Mouse (Mus musculus) E14TG2a.4 (cell line): ENCODE data around the gene Tnfrsf11a.
A peak's percentile ranks its signal among the peaks of the same experiment; 100 is the strongest.
"Not testable (repeated sequence)": the region's sequence is repeated elsewhere in the genome, so short reads cannot be mapped to it uniquely, and the experiment has no call there.

ENCODE experiments used
- H3K27me3 ChIP-seq: 2 replicates; pipeline ENCODE4 v1.6.1; 2014; ENCODE audit warnings: low read length, control low read depth; ENCODE audit not compliant: insufficient read depth
- H3K36me3 ChIP-seq: 2 replicates; pipeline ENCODE4 v1.6.1; 2014; ENCODE audit warnings: low read length, control low read depth; ENCODE audit not compliant: insufficient read depth
- H3K4me1 ChIP-seq: replicated peaks from 2 replicates; pipeline ENCODE4 v1.6.1; 2014; ENCODE audit warnings: low read depth, low read length, control low read depth
- H3K4me3 ChIP-seq: replicated peaks from 2 replicates; pipeline ENCODE4 v1.5.1; 2014; ENCODE audit warnings: mild to moderate bottlenecking, low read length
- H3K9me3 ChIP-seq: 2 replicates; pipeline ENCODE4 v1.6.1; 2014; ENCODE audit warnings: low read length, control low read depth
- CTCF ChIP-seq: conservative IDR thresholded peaks from 2 replicates; pipeline ENCODE4 v1.5.1; 2014; ENCODE audit warnings: low read length
- NANOG ChIP-seq: IDR thresholded peaks from 2 replicates; pipeline ENCODE4 v1.6.1; 2014; ENCODE audit warnings: borderline replicate concordance, low read length, mixed read lengths
- POU5F1 ChIP-seq: IDR thresholded peaks from 2 replicates; pipeline ENCODE4 v1.6.1; 2014; ENCODE audit warnings: low read length, borderline replicate concordance

The Tnfrsf11a gene

GRCm38 (mm10) chr1:105800570-105800969 lies 20.1 kb downstream of the Tnfrsf11a start:
- H3K9me3 ChIP-seq = no peaks in the 10 kb centered on the region
- no peak overlapping the region for H3K4me3 ChIP-seq
- no peaks in the 10 kb centered on the region; the same call in 1 of the 2 replicates for H3K27me3 ChIP-seq
- no peak for TF ChIP-seq NANOG
- no peaks in the 10 kb centered on the region for H3K4me1 ChIP-seq
- H3K36me3 ChIP-seq = no peaks in the 10 kb centered on the region

DNA sequence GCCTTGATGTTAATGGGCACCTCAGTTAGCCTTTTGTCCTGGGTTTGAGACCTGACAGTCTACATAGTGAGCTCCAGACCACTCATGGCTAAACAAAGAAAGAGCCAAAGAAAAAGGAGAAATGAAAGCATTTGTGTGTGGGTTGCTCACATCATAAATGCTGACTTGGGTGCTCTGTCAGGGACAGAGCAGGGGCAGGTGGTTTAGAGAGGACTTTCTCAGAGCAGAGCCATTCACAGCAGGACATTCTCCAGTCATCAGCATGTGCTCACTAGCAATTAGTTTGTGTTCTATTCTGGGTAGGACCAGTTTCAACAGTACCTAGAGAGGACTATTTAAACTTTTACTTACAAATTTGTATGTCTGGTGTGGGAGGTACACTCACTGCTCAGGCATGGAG lies 20.7 kb downstream of the Tnfrsf11a start:
- Histone ChIP-seq H3K4me3 (no peak overlapping the region), H3K9me3 (no peaks in the 10 kb centered on the region), H3K4me1 (no peaks in the 10 kb centered on the region), H3K27me3 (no peaks in the 10 kb centered on the region; the same call in 1 of the 2 replicates), H3K36me3 (no peaks in the 10 kb centered on the region)
- TF ChIP-seq CTCF (no peak), POU5F1 (no peak), NANOG (no peak)

- no peaks in the 10 kb centered on the region for H3K36me3 ChIP-seq
- H3K4me1 ChIP-seq = no peaks in the 10 kb centered on the region
- H3K9me3 ChIP-seq = no peaks in the 10 kb centered on the region
- H3K4me3 ChIP-seq = no peak overlapping the region
- TF ChIP-seq POU5F1 (no peak), NANOG (no peak), CTCF (no peak)
- no peaks in the 10 kb centered on the region; the same call in 1 of the 2 replicates for H3K27me3 ChIP-seq
These were observed 22.4 kb downstream of the Tnfrsf11a start for GRCm38 (mm10) chr1:105802941-105803340.

- no peaks in the 10 kb centered on the region for H3K9me3 ChIP-seq
- H3K4me3 ChIP-seq = no peak overlapping the region
- TF ChIP-seq NANOG (no peak), CTCF (no peak), POU5F1 (no peak)
- no peaks in the 10 kb centered on the region for H3K36me3 ChIP-seq
- no peaks in the 10 kb centered on the region; the same call in 1 of the 2 replicates for H3K27me3 ChIP-seq
- no peaks in the 10 kb centered on the region for H3K4me1 ChIP-seq
These were observed 23.8 kb downstream of the Tnfrsf11a start for GRCm38 (mm10) chr1:105804285-105804684.

- H3K9me3 ChIP-seq = no peaks in the 10 kb centered on the region
- H3K4me1 ChIP-seq = no peaks in the 10 kb centered on the region
- H3K27me3 ChIP-seq = no peaks in the 10 kb centered on the region
- H3K4me3 ChIP-seq = no peak overlapping the region
- no peaks in the 10 kb centered on the region for H3K36me3 ChIP-seq
- TF ChIP-seq POU5F1 = no peak
- TF ChIP-seq CTCF = no peak
- no peak for TF ChIP-seq NANOG
These were observed 25.0 kb downstream of the Tnfrsf11a start for GRCm38 (mm10) chr1:105805565-105805964.

- Histone ChIP-seq H3K27me3 (no peaks in the 10 kb centered on the region), H3K9me3 (no peaks in the 10 kb centered on the region), H3K4me1 (no peaks in the 10 kb centered on the region), H3K36me3 (no peaks in the 10 kb centered on the region), H3K4me3 (no peak overlapping the region)
- TF ChIP-seq NANOG = no peak
- no peak for TF ChIP-seq POU5F1
- no peak for TF ChIP-seq CTCF
These were observed 26.7 kb downstream of the Tnfrsf11a start for GRCm38 (mm10) chr1:105807028-105807722.

DNA sequence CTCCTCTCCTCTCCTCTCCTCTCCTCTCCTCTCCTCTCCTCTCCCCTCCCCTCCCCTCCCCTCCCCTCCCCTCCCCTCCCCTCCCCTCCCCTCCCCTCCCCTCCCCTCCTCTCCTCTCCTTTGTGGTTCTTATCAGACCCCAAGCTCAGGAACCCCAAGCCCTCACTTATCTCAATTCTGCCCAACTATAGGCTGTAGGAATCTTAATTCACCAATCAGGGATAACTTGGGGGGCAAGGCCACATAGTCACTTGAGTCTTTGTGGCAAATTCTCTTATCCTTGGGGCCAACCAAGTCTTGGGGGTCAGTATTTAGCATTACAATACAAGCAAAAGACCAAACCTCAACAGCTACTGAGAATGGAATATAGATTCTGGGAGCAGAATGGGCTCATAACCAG lies 31.5 kb downstream of the Tnfrsf11a start:
- H3K4me3 ChIP-seq, H3K9me3 ChIP-seq, H3K36me3 ChIP-seq: not testable (repeated sequence)
- Histone ChIP-seq H3K4me1 (peaks cover 22% of the 10 kb centered on the region), H3K27me3 (peaks cover 18% of the 10 kb centered on the region)

DNA sequence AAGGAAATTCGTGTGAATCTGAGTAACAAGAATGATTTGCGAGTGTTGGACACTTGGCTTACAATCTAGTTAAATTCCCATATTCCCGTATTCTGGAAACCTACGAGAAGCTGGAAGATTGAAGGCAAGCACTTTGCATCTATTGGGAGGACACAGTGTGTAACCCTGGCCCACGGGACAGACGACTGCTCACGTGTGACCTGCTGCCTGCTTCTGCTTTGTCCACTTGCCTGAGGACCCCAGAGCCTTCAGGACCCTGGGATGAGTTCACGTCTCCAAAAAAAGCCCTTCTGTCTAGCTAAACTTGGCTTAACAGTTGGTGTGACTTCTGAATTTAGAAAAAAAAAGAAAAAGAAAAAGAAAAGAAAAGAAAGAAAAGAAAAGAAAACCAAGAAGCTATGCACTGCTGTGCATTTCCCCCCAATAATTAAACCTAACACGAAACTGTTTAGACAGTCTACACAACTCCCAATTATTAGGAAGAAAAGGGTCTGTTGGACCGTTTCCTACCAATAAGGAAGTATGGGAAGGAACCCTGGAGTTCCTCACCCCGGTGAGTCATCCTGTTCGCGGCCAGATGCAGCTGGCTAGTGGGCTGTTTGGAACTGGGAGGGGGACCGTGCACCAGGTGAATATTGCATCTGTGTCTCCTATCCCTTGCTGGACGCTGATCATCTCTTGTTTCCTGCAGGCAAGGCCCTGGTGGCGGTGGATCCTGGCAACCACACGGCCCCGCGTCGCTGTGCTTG lies 32.6 kb downstream of the Tnfrsf11a start:
- no peaks in the 10 kb centered on the region for H3K36me3 ChIP-seq
- H3K4me1 ChIP-seq = peaks cover 24% of the 10 kb centered on the region
- peak overlapping the region; percentile 53; the same call in 1 of the 2 replicates for H3K4me3 ChIP-seq
- H3K9me3 ChIP-seq = no peaks in the 10 kb centered on the region
- H3K27me3 ChIP-seq = peaks cover 18% of the 10 kb centered on the region
- TF ChIP-seq POU5F1 (no peak), NANOG (no peak), CTCF (no peak)

DNA sequence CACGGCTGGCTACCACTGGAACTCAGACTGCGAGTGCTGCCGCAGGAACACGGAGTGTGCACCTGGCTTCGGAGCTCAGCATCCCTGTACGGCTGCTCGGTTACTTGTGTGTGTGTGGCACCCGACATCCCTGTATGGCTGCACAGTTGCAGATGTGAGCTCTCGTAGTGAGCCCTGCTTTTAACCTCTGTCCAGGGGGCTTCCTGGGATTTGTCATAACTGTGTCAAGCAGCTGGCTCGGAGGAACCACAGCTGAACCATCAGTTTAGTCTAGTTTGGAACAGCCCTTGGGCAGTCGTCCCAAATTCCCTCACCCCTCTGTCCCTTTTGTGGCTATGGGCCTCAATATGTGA lies 33.2 kb downstream of the Tnfrsf11a start:
- TF ChIP-seq CTCF (no peak), POU5F1 (no peak)
- no peaks in the 10 kb centered on the region for H3K9me3 ChIP-seq
- H3K27me3 ChIP-seq = peaks cover 18% of the 10 kb centered on the region
- no peaks in the 10 kb centered on the region for H3K36me3 ChIP-seq
- H3K4me1 ChIP-seq = peaks cover 27% of the 10 kb centered on the region
- peak overlapping the region; percentile 53; the same call in 1 of the 2 replicates for H3K4me3 ChIP-seq
